Mouse (Mus musculus): Measurements from ENCODE around the gene Corin. TPM values are rescaled to one million over a fixed set of nuclear protein-coding genes. Genes with fewer than 3 reads are reported as not detected.
A peak's percentile ranks its signal among the peaks of the same experiment; 100 is the strongest.

Gene Corin
- total RNA-seq, 2 experiments from 2014 or later: 0.28 TPM; not detected in 1

- DNase-seq (ENCODE audit: low spot score in 2 of 2): no peak
Observed at GRCm38 (mm10) chr5:72443007-72443406, 61.3 kb downstream of the Corin start.

GRCm38 (mm10) chr5:72441181-72441580, 63.1 kb downstream of the Corin start:
- DNase-seq (ENCODE audit: low spot score in 2 of 2): no peak

- no peak for DNase-seq (ENCODE audit: low spot score in 2 of 2)
Observed at GRCm38 (mm10) chr5:72435085-72435484, 69.2 kb downstream of the Corin start.

- DNase-seq (ENCODE audit: low spot score in 2 of 2): no peak
Observed at GRCm38 (mm10) chr5:72431856-72432255, 72.4 kb downstream of the Corin start.

GRCm38 (mm10) chr5:72427556-72427955, 76.7 kb downstream of the Corin start:
- no peak for DNase-seq (ENCODE audit: low spot score in 2 of 2)

- peak in 1 of 2 experiments; percentile 54 for DNase-seq (ENCODE audit: low spot score in 2 of 2)
Observed at GRCm38 (mm10) chr5:72425342-72426010, 78.8 kb downstream of the Corin start.

GRCm38 (mm10) chr5:72411874-72412329, 92.4 kb downstream of the Corin start:
- DNase-seq (ENCODE audit: low spot score in 2 of 2): no peak

GRCm38 (mm10) chr5:72410841-72411240, 93.4 kb downstream of the Corin start:
- no peak for DNase-seq (ENCODE audit: low spot score in 2 of 2)

GRCm38 (mm10) chr5:72403376-72403775, 100.9 kb downstream of the Corin start:
- DNase-seq (ENCODE audit: low spot score in 2 of 2): no peak

- no peak for DNase-seq (ENCODE audit: low spot score in 2 of 2)
Observed at GRCm38 (mm10) chr5:72402913-72403312, 101.4 kb downstream of the Corin start.

- no peak for DNase-seq (ENCODE audit: low spot score in 2 of 2)
Observed at GRCm38 (mm10) chr5:72401778-72402177, 102.5 kb downstream of the Corin start.

- no peak for DNase-seq (ENCODE audit: low spot score in 2 of 2)
Observed at GRCm38 (mm10) chr5:72401251-72401650, 103.0 kb downstream of the Corin start.

- DNase-seq (ENCODE audit: low spot score in 2 of 2): no peak
Observed at GRCm38 (mm10) chr5:72382148-72382547, 122.1 kb downstream of the Corin start.

- DNase-seq (ENCODE audit: low spot score in 2 of 2): no peak
Observed at GRCm38 (mm10) chr5:72380616-72381015, 123.7 kb downstream of the Corin start.

- no peak for DNase-seq (ENCODE audit: low spot score in 2 of 2)
Observed at GRCm38 (mm10) chr5:72368004-72368403, 136.3 kb downstream of the Corin start.

GRCm38 (mm10) chr5:72365801-72366200, 138.5 kb downstream of the Corin start:
- no peak for DNase-seq (ENCODE audit: low spot score in 2 of 2)

- DNase-seq (ENCODE audit: low spot score in 2 of 2): no peak
Observed at GRCm38 (mm10) chr5:72363838-72364237, 140.4 kb downstream of the Corin start.

- DNase-seq (ENCODE audit: low spot score in 2 of 2): no peak
Observed at GRCm38 (mm10) chr5:72353746-72354145, 150.5 kb downstream of the Corin start.

GRCm38 (mm10) chr5:72350081-72350758, 154.1 kb downstream of the Corin start:
- DNase-seq (ENCODE audit: low spot score in 2 of 2): peak in 1 of 2 experiments; percentile 67

GRCm38 (mm10) chr5:72348591-72348990, 155.7 kb downstream of the Corin start:
- DNase-seq (ENCODE audit: low spot score in 2 of 2): no peak

- no peak for DNase-seq (ENCODE audit: low spot score in 2 of 2)
Observed at GRCm38 (mm10) chr5:72335873-72336272, 168.4 kb downstream of the Corin start.

- no peak for DNase-seq (ENCODE audit: low spot score in 2 of 2)
Observed at GRCm38 (mm10) chr5:72332901-72333300, 171.4 kb downstream of the Corin start.

- DNase-seq (ENCODE audit: low spot score in 2 of 2): no peak
Observed at GRCm38 (mm10) chr5:72331217-72331616, 173.1 kb downstream of the Corin start.
